Mouse (Mus musculus): ENCODE data around the gene Ppp1cb.

The Ppp1cb gene

DNA sequence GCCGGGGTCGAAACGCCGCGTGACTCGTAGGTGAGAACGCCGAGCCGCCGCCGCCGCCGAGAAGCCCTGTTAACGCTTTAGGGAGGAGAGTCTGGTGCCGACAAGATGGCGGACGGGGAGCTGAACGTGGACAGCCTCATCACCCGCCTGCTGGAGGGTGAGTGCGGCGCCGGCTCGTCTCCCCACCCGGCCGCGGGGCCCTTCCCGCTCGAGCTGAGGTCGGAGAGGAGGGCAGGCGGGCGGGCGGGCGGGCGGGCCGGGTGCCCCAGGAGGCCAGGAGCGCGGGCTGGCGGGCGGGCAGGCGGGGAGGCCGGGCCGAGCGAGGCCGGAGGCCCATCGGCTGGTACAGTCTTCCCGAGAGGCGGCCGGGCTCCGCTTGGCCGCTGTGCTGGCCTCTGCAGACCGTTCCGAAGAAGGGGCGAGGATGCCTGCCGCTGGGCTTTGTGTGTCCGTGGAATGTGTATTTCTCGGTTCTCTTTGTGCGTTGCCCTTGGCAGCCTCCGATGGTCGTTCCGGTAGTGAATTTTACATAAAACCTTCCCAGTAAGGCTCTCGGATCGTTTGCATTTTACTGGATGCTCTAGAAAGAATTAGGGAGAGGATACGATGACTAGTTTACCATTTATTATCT, 723 bp downstream of the Ppp1cb start:
- TF ChIP-seq NANOG (IDR thresholded peaks at IDR 0.05; ENCODE audit: borderline replicate concordance, low read length), result no peak
- no peak for TF ChIP-seq POU5F1 (IDR thresholded peaks at IDR 0.05; ENCODE audit: borderline replicate concordance, low read length)
- no peak for TF ChIP-seq CTCF (conservative IDR thresholded peaks at IDR 0.05; ENCODE audit: low read length)
- no peaks in the 10 kb centered on the region for H3K9me3 ChIP-seq (ENCODE audit: low read length)
- H3K4me3 ChIP-seq (replicated peaks; ENCODE audit: low read length), result peak overlapping the region; percentile 94
- H3K36me3 ChIP-seq (ENCODE audit: insufficient read depth, low read length), result no peaks in the 10 kb centered on the region
- H3K4me1 ChIP-seq (replicated peaks; ENCODE audit: low read depth, low read length), result peaks cover 43% of the 10 kb centered on the region
- no peaks in the 10 kb centered on the region for H3K27me3 ChIP-seq (ENCODE audit: insufficient read depth, low read length)

DNA sequence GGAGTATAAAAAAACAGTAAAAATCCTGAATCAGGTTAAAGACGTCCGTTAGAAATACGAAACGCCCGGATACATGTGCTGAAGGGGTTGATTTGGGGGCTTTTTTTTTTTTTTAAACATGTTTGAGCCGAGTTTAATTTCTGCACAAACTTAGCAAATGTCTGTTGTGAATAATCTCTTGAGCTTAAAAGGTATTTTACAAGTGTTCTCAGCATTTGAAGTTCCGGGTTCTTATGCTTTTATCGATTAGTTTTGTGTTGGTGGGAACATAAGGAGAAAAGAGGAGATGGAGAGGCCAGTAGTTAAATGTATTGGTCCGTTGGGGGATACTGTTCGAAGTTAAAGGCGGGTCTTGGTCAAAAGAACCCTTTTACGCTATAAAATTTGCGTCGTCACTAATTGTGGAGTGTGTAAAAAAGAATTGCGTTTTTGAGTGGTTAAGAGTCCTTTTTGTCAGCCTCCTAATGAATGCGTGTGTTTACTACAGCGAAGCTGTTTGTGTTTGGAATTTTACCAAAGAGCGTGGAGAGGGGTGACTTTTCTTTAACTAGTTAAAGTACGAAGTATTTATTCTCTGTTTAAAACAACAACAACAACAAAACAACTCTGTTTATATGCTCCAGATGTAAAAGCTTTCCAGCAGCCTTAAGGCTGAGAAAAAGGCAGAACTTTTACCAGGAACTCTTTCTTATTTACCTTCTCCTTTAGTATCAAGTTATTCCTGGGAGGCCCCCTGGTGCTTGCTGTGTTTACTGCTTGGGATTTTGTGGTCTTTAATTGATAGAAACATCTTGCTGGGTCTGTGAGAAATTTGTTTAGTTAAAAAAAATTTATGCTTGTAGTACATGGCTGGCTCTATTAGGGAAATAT, 1.5 kb downstream of the Ppp1cb start:
- H3K36me3 ChIP-seq (ENCODE audit: insufficient read depth, low read length), result no peaks in the 10 kb centered on the region
- no peak for TF ChIP-seq POU5F1 (IDR thresholded peaks at IDR 0.05; ENCODE audit: borderline replicate concordance, low read length)
- no peak for TF ChIP-seq NANOG (IDR thresholded peaks at IDR 0.05; ENCODE audit: borderline replicate concordance, low read length)
- no peak for TF ChIP-seq CTCF (conservative IDR thresholded peaks at IDR 0.05; ENCODE audit: low read length)

GRCm38 (mm10) chr5:32460973-32461372, 2.3 kb downstream of the Ppp1cb start:
- Histone ChIP-seq H3K4me1 (replicated peaks; ENCODE audit: low read depth, low read length) (peaks cover 54% of the 10 kb centered on the region), H3K27me3 (ENCODE audit: insufficient read depth, low read length) (no peaks in the 10 kb centered on the region), H3K36me3 (ENCODE audit: insufficient read depth, low read length) (no peaks in the 10 kb centered on the region), H3K9me3 (ENCODE audit: low read length) (no peaks in the 10 kb centered on the region), H3K4me3 (replicated peaks; ENCODE audit: low read length) (peak overlapping the region; percentile 94; the same call in 1 of the 2 replicates)
- no peak for TF ChIP-seq POU5F1 (IDR thresholded peaks at IDR 0.05; ENCODE audit: borderline replicate concordance, low read length)
- no peak for TF ChIP-seq NANOG (IDR thresholded peaks at IDR 0.05; ENCODE audit: borderline replicate concordance, low read length)
- no peak for TF ChIP-seq CTCF (conservative IDR thresholded peaks at IDR 0.05; ENCODE audit: low read length)

More for the DNA sequence above, 1.5 kb downstream of the Ppp1cb start:
- Histone ChIP-seq H3K27me3 (ENCODE audit: insufficient read depth, low read length) (no peaks in the 10 kb centered on the region), H3K4me1 (replicated peaks; ENCODE audit: low read depth, low read length) (peaks cover 48% of the 10 kb centered on the region), H3K4me3 (replicated peaks; ENCODE audit: low read length) (peak overlapping the region; percentile 94), H3K9me3 (ENCODE audit: low read length) (no peaks in the 10 kb centered on the region)

- no peak overlapping the region for H3K4me3 ChIP-seq (replicated peaks; ENCODE audit: low read length)
- peaks cover 21% of the 10 kb centered on the region for H3K36me3 ChIP-seq (ENCODE audit: insufficient read depth, low read length)
- peaks cover 58% of the 10 kb centered on the region for H3K4me1 ChIP-seq (replicated peaks; ENCODE audit: low read depth, low read length)
- H3K27me3 ChIP-seq (ENCODE audit: insufficient read depth, low read length), result no peaks in the 10 kb centered on the region
- TF ChIP-seq NANOG (IDR thresholded peaks at IDR 0.05; ENCODE audit: borderline replicate concordance, low read length), result no peak
- no peak for TF ChIP-seq POU5F1 (IDR thresholded peaks at IDR 0.05; ENCODE audit: borderline replicate concordance, low read length)
- no peak for TF ChIP-seq CTCF (conservative IDR thresholded peaks at IDR 0.05; ENCODE audit: low read length)
- no peaks in the 10 kb centered on the region for H3K9me3 ChIP-seq (ENCODE audit: low read length)
These were observed 13.8 kb downstream of the Ppp1cb start for GRCm38 (mm10) chr5:32472332-32473028.

- no peak for TF ChIP-seq NANOG (IDR thresholded peaks at IDR 0.05; ENCODE audit: borderline replicate concordance, low read length)
- TF ChIP-seq POU5F1 (IDR thresholded peaks at IDR 0.05; ENCODE audit: borderline replicate concordance, low read length), result no peak
- Histone ChIP-seq H3K9me3 (ENCODE audit: low read length) (no peaks in the 10 kb centered on the region), H3K27me3 (ENCODE audit: insufficient read depth, low read length) (no peaks in the 10 kb centered on the region), H3K4me1 (replicated peaks; ENCODE audit: low read depth, low read length) (peaks cover 56% of the 10 kb centered on the region), H3K36me3 (ENCODE audit: insufficient read depth, low read length) (peaks cover 26% of the 10 kb centered on the region), H3K4me3 (replicated peaks; ENCODE audit: low read length) (no peak overlapping the region)
These were observed 14.3 kb downstream of the Ppp1cb start for GRCm38 (mm10) chr5:32473029-32473352.

- Histone ChIP-seq H3K27me3 (ENCODE audit: insufficient read depth, low read length) (no peaks in the 10 kb centered on the region), H3K4me3 (replicated peaks; ENCODE audit: low read length) (no peak overlapping the region)
- TF ChIP-seq CTCF (conservative IDR thresholded peaks at IDR 0.05; ENCODE audit: low read length) (no peak), NANOG (IDR thresholded peaks at IDR 0.05; ENCODE audit: borderline replicate concordance, low read length) (no peak), POU5F1 (IDR thresholded peaks at IDR 0.05; ENCODE audit: borderline replicate concordance, low read length) (no peak)
These were observed 17.9 kb downstream of the Ppp1cb start for GRCm38 (mm10) chr5:32476501-32476900.

GRCm38 (mm10) chr5:32478972-32479371, 20.3 kb downstream of the Ppp1cb start:
- Histone ChIP-seq H3K36me3 (ENCODE audit: insufficient read depth, low read length) (peaks cover 74% of the 10 kb centered on the region), H3K9me3 (ENCODE audit: low read length) (no peaks in the 10 kb centered on the region), H3K27me3 (ENCODE audit: insufficient read depth, low read length) (no peaks in the 10 kb centered on the region), H3K4me1 (replicated peaks; ENCODE audit: low read depth, low read length) (peaks cover 27% of the 10 kb centered on the region), H3K4me3 (replicated peaks; ENCODE audit: low read length) (no peak overlapping the region)
- TF ChIP-seq POU5F1 (IDR thresholded peaks at IDR 0.05; ENCODE audit: borderline replicate concordance, low read length) (no peak), NANOG (IDR thresholded peaks at IDR 0.05; ENCODE audit: borderline replicate concordance, low read length) (no peak), CTCF (conservative IDR thresholded peaks at IDR 0.05; ENCODE audit: low read length) (no peak)

More at GRCm38 (mm10) chr5:32476501-32476900, 17.9 kb downstream of the Ppp1cb start:
- Histone ChIP-seq H3K4me1 (replicated peaks; ENCODE audit: low read depth, low read length) (peaks cover 42% of the 10 kb centered on the region), H3K9me3 (ENCODE audit: low read length) (no peaks in the 10 kb centered on the region), H3K36me3 (ENCODE audit: insufficient read depth, low read length) (peaks cover 57% of the 10 kb centered on the region)

GRCm38 (mm10) chr5:32485430-32485829, 26.8 kb downstream of the Ppp1cb start:
- no peaks in the 10 kb centered on the region for H3K27me3 ChIP-seq (ENCODE audit: insufficient read depth, low read length)
- no peaks in the 10 kb centered on the region for H3K9me3 ChIP-seq (ENCODE audit: low read length)
- no peak for TF ChIP-seq NANOG (IDR thresholded peaks at IDR 0.05; ENCODE audit: borderline replicate concordance, low read length)

More at GRCm38 (mm10) chr5:32485430-32485829, 26.8 kb downstream of the Ppp1cb start:
- H3K36me3 ChIP-seq (ENCODE audit: insufficient read depth, low read length), result peaks cover 97% of the 10 kb centered on the region
- H3K4me3 ChIP-seq (replicated peaks; ENCODE audit: low read length), result no peak overlapping the region
- no peaks in the 10 kb centered on the region for H3K4me1 ChIP-seq (replicated peaks; ENCODE audit: low read depth, low read length)
